Mouse (Mus musculus): ENCODE measurements around the gene Gm49333. TPM values are rescaled to one million over a fixed set of nuclear protein-coding genes. Genes with fewer than 3 reads are reported as not detected.

Gene Gm49333
- total RNA-seq (2014; rRNA removed) = not detected in 2 replicates
- not detected in 2 replicates for polyA plus RNA-seq (2015; fragmentation: Nextera tagmentation; extraction: Ambion mirVana)

DNA sequence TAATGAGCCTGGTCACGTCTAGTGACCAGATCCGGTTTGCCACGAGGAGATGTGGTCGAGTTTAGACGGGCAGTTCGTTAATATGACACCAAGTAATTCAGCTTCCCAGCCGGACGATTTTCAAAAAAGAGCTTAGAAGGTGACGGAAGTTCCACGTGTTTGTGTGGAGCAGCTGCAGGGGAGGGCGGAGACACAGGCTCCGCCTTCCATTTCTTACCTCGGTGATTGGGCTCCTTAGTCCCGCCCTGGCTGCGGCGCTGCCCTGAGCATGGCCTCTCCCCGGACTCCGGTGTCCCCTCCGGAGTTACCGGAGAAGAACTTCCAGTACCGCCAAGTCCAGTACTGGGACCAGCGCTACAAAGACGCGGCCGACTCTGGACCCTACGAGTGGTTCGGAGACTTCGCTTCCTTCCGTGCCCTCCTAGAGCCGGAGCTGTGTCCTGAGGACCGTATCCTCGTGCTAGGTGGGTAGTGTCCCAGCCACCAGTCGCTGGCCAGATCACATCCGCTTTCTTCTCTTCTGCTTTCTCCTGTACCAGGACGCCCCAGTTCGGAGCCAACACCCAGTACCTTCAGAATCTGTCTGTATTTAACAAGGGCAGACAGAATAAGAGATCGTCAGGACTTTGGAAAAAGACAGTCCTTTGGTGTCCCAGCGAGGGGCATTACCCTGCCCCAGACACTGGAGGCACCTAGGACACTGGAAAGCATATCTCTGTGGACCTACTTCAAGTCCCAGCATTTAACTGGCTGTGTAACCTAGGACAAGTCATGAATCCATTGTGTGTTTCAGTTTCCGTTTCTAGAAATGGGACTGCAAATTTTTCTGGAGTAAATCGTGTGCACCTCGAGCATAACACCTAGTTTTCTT, at the start of gene Gm49333, which contains the start of the genes Eef1akmt4 and Alg3:
Gene Gm49333, plus strand, starts transcription at position 254 of the 871 bp plus-strand sequence.
Gene Eef1akmt4, plus strand, starts transcription at position 237 of the 871 bp plus-strand sequence.
Gene Alg3, minus strand, starts transcription at position 379 of the 871 bp plus-strand sequence.
- peaks cover 12% of the 10 kb centered on the region; the same call in 1 of the 2 replicates for H3K4me1 ChIP-seq (ENCODE audit: insufficient read depth)
- peak within 1 kb of the TSS; percentile 80 for H3K9ac ChIP-seq
- 2% methylated on average over 41 of the region's 41 CpGs for WGBS
- no peaks in the 10 kb centered on the region for H3K9me3 ChIP-seq (ENCODE audit: low read length)
- peak; percentile 89 for DNase-seq
- H3K4me2 ChIP-seq (ENCODE audit: low read depth) = peak within 1 kb of the TSS; percentile 87
- H3K27ac ChIP-seq (ENCODE audit: low read depth, low read length) = peak within 1 kb of the TSS; percentile 84
- peak within 1 kb of the TSS; percentile 71 for H3K4me3 ChIP-seq (ENCODE audit: low read depth, low read length)
- TF ChIP-seq CTCF (IDR thresholded peaks at IDR 0.05; ENCODE audit: low read depth) = no peak
- ATAC-seq = peak; percentile 96
- peaks cover 16% of the 10 kb centered on the region; the same call in 1 of the 2 replicates for H3K36me3 ChIP-seq (ENCODE audit: insufficient read depth)
- no peaks in the 10 kb centered on the region for H3K27me3 ChIP-seq (ENCODE audit: insufficient read depth, low read length)

- 46% methylated on average over 1 of the region's 1 CpGs for WGBS
- ATAC-seq = peak; percentile 53
- H3K27ac ChIP-seq (ENCODE audit: low read depth, low read length) = no peak overlapping the region
Measured at GRCm38 (mm10) chr16:20565075-20565474, 46.3 kb upstream of the Gm49333 start.

DNA sequence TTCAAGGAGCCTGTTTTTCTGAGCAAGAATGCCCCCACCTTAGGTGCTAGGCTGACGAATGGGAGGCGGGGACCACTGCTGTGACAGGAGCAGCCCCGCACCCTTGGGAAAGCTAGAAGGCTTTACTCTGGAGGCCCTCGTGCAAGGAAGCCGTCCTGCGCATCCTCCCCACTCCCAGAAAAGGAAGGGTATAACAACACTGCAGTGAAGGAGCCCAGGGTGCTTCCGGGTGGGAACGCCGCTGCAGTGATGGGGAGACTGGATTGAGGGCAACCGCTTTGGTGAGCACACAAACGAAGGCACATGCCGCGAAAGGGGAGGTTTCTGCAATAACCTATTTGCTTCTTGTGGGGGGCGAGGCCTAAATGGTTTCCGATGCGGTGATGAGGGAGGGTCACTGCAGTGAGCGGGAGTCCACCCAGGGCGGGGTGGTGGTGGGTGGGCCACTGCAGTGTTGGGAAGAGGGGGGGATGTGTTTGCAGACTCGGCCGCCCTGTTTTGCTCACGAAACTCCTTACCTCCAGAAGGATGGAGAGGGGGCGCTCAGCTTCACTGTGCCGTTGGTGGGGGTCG, 22.0 kb upstream of the Gm49333 start, which contains the start of gene Vwa5b2:
Gene Vwa5b2, plus strand, starts transcription at position 106 of the 573 bp plus-strand sequence.
- H3K9me3 ChIP-seq (ENCODE audit: low read length) = no peaks in the 10 kb centered on the region
- 3% methylated on average over 24 of the region's 24 CpGs for WGBS
- H3K9ac ChIP-seq = peak within 1 kb of the TSS; percentile 66
- no peak for TF ChIP-seq CTCF (IDR thresholded peaks at IDR 0.05; ENCODE audit: low read depth)
- DNase-seq (peak; percentile 57), ATAC-seq (peak; percentile 81)
- H3K4me2 ChIP-seq (ENCODE audit: low read depth) = peak within 1 kb of the TSS; percentile 94
- H3K4me3 ChIP-seq (ENCODE audit: low read depth, low read length) = peak within 1 kb of the TSS; percentile 60
- 0 out of 2 replicates have a peak within 1 kb of the TSS, but pooled peaks have one; percentile 29 for H3K27ac ChIP-seq (ENCODE audit: low read depth, low read length)
- 0 out of 2 replicates have a peak, but pooled peaks cover 6% of the 10 kb centered on the region for H3K4me1 ChIP-seq (ENCODE audit: insufficient read depth)
- peaks cover 27% of the 10 kb centered on the region for H3K27me3 ChIP-seq (ENCODE audit: insufficient read depth, low read length)
- H3K36me3 ChIP-seq (ENCODE audit: insufficient read depth) = no peaks in the 10 kb centered on the region

More at GRCm38 (mm10) chr16:20565075-20565474, 46.3 kb upstream of the Gm49333 start:
- Histone ChIP-seq H3K36me3 (ENCODE audit: insufficient read depth) (peaks cover 26% of the 10 kb centered on the region), H3K4me2 (ENCODE audit: low read depth) (no peak overlapping the region), H3K27me3 (ENCODE audit: insufficient read depth, low read length) (no peaks in the 10 kb centered on the region), H3K4me1 (ENCODE audit: insufficient read depth) (no peaks in the 10 kb centered on the region), H3K4me3 (ENCODE audit: low read depth, low read length) (no peak overlapping the region), H3K9ac (no peak overlapping the region), H3K9me3 (ENCODE audit: low read length) (no peaks in the 10 kb centered on the region)
- DNase-seq = no peak
- no peak for TF ChIP-seq CTCF (IDR thresholded peaks at IDR 0.05; ENCODE audit: low read depth)

- Histone ChIP-seq H3K27ac (ENCODE audit: low read depth, low read length) (0 out of 2 replicates have a peak overlapping the region, but pooled peaks have one; percentile 29), H3K36me3 (ENCODE audit: insufficient read depth) (no peaks in the 10 kb centered on the region), H3K4me2 (ENCODE audit: low read depth) (peak overlapping the region; percentile 94), H3K27me3 (ENCODE audit: insufficient read depth, low read length) (peaks cover 27% of the 10 kb centered on the region), H3K4me1 (ENCODE audit: insufficient read depth) (0 out of 2 replicates have a peak, but pooled peaks cover 6% of the 10 kb centered on the region), H3K9ac (peak overlapping the region; percentile 66), H3K4me3 (ENCODE audit: low read depth, low read length) (peak overlapping the region; percentile 60), H3K9me3 (ENCODE audit: low read length) (no peaks in the 10 kb centered on the region)
- WGBS = under 1% methylated on average over 39 of the region's 39 CpGs
- DNase-seq (peak; percentile 66), ATAC-seq (peak; percentile 85)
- peak; percentile 18; the same call in 1 of the 2 replicates for TF ChIP-seq CTCF (IDR thresholded peaks at IDR 0.05; ENCODE audit: low read depth)
Measured at GRCm38 (mm10) chr16:20589939-20590679, 21.3 kb upstream of the Gm49333 start.

- DNase-seq (no peak), ATAC-seq (no peak)
- H3K36me3 ChIP-seq (ENCODE audit: insufficient read depth) = no peaks in the 10 kb centered on the region
- 4% methylated on average over 17 of the region's 17 CpGs for WGBS
- H3K27me3 ChIP-seq (ENCODE audit: insufficient read depth, low read length) = peaks cover 27% of the 10 kb centered on the region
- H3K27ac ChIP-seq (ENCODE audit: low read depth, low read length) = no peak overlapping the region
- H3K9me3 ChIP-seq (ENCODE audit: low read length) = no peaks in the 10 kb centered on the region
- H3K4me1 ChIP-seq (ENCODE audit: insufficient read depth) = 0 out of 2 replicates have a peak, but pooled peaks cover 6% of the 10 kb centered on the region
- peak overlapping the region; percentile 60 for H3K4me3 ChIP-seq (ENCODE audit: low read depth, low read length)
- TF ChIP-seq CTCF (IDR thresholded peaks at IDR 0.05; ENCODE audit: low read depth) = no peak
- H3K9ac ChIP-seq = peak overlapping the region; percentile 66
- H3K4me2 ChIP-seq (ENCODE audit: low read depth) = peak overlapping the region; percentile 94
Measured at GRCm38 (mm10) chr16:20590680-20591038, 20.8 kb upstream of the Gm49333 start.

DNA sequence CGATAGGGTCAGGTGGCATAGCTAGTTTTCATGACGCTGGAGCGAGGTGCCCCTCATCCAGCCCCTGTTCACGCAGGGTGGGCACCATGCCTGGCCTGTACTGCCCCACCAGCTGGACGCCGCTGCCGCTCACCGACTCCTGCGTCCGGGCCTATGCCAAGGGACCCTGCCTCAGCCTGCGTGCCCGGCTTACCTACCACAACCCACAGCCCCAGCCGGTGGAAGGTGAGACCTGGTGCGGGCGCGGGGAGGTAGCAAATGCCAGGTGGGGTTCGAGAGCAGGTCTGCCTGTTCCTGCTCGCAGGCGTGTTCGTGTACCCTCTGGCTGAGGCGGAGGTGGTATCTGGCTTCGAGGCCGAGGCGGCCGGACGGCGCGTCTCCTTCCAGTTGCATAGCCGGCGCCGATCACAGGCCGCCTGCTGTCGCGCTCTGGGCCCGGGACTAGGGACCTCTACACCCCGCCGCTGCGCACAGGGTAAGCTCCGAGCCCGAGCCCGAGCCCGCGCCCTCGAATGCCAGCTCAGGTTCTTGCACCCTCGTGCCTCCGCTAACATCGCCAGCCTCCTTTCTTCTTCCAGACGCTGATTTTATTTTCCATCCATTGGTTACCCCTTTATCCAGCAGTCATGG, 20.2 kb upstream of the Gm49333 start:
- Histone ChIP-seq H3K36me3 (ENCODE audit: insufficient read depth) (no peaks in the 10 kb centered on the region), H3K27ac (ENCODE audit: low read depth, low read length) (no peak overlapping the region), H3K4me3 (ENCODE audit: low read depth, low read length) (peak overlapping the region; percentile 60), H3K9ac (no peak overlapping the region), H3K9me3 (ENCODE audit: low read length) (no peaks in the 10 kb centered on the region), H3K4me1 (ENCODE audit: insufficient read depth) (0 out of 2 replicates have a peak, but pooled peaks cover 6% of the 10 kb centered on the region), H3K27me3 (ENCODE audit: insufficient read depth, low read length) (peaks cover 27% of the 10 kb centered on the region), H3K4me2 (ENCODE audit: low read depth) (peak overlapping the region; percentile 94)
- ATAC-seq (no peak), DNase-seq (no peak)
- no peak for TF ChIP-seq CTCF (IDR thresholded peaks at IDR 0.05; ENCODE audit: low read depth)
- 7% methylated on average over 48 of the region's 48 CpGs for WGBS

Data from forebrain, postnatal 0 days (tissue).